Mouse (Mus musculus): ENCODE results near the gene Prop1. TPM values are rescaled to one million over a fixed set of nuclear protein-coding genes. Genes with fewer than 3 reads are reported as not detected.

Prop1 gene
- not detected for polyA plus RNA-seq (2012; fragmentation: generic; extraction: Trizol)

DNA sequence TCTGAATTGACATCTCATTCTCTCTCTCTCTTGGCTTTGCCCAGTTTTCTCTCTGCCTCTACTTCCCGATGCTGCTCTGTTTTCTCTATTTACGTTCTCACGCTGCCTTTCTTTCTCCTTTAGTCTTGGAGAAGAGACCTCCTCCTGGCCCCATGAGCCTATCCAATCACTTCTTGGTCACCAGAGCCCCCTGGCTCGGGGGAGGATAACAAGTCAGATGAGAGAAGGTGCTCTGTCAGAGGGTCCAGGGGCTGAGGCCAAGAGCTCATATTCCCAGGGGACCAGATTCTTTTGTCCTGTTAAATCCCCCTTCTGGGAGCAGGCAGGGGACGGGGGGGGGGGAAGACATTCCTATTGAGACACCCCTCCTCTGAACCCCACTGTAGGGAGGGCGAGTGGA lies at the start of gene Prop1:
TSS of gene Prop1 (minus strand) at position 101 of the 400 bp plus-strand sequence.

GRCm38 (mm10) chr11:51003296-51003695 lies 49.7 kb upstream of the Prop1 start, which contains the start of gene Olfr51:
Gene Olfr51 (plus strand): TSS chr11:51003596.

DNA sequence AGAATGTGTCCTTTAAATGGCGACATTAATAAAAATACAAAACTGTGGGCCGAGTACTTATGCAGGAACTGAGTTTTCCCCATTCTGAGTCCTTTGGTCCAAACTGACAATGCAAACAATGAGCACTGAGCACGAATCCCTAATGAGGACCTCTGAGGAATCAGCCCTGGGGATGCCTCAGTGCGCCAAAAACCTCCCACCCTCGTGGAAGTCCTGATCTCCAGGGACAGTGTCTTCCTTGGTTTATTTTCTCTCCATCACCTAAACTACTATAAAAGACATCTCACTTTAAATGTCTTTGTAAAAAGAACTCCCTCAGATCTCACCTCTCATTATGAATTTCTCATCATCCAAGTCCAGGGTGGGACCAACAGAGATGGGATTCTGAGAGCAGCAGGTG lies 28.1 kb upstream of the Prop1 start, which contains the start of gene Olfr1377:
TSS of gene Olfr1377 (plus strand) at position 301 of the 400 bp plus-strand sequence.

DNA sequence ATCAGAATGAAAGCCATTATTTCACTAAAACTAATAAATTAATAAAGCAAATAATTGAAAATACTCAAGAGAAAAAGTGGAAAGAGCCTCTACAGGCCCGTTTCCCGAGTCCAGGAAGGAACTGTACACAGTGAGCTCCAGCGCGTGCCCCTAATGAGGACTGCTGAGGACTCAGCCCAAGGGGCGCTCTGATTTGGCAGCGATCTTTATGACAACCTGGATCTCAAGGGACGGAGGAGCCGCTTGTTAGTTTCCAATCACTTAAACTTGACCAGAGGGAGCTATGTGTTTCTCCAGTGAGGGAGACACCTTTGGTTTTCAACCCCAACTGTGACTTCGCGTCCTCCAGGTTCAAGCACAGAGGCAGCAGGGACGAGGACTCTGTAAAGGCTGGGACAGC lies 12.7 kb upstream of the Prop1 start, which contains the start of gene Olfr1378:
TSS of gene Olfr1378 (plus strand) at position 301 of the 400 bp plus-strand sequence.

GRCm38 (mm10) chr11:50943506-50943905 lies 10.1 kb downstream of the Prop1 start, which contains the start of gene 4933414I15Rik:
Gene 4933414I15Rik (minus strand): TSS chr11:50943765.

DNA sequence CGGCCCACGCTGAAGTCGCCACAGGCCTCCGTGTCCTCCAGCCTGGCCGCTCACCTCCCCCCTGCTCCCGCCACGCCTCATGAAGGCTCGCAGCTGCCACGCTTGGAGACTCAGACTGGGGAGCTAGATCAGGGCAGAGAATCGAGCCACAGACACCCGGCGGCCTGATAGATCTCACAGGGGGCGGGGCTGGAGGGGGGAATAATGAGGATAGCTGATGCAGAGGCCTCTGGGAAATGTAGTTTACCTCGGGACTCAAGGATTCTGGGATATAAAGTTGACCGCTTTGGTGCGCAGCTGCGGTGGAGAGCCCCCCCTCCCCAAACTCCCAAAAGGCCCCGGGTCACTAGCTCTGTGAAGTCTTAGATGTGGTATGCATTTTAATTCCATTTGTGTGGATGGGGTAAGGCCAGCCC lies 22.1 kb downstream of the Prop1 start, which contains the start of gene Zfp354b:
TSS of gene Zfp354b (minus strand) at position 183 of the 416 bp plus-strand sequence.

GRCm38 (mm10) chr11:50915671-50916320 lies 37.8 kb downstream of the Prop1 start, which contains the start of gene Zfp2:
Gene Zfp2 (minus strand): TSS chr11:50916165.

Other genes starting within 250 kb of the Prop1 start
- 1 to 10 TPM in 1 of 2 experiments, under 1 TPM in 1; 0.15 to 3.1 TPM for gene Zfp354c, start 126.0 kb downstream of the Prop1 start, polyA plus RNA-seq (2012; fragmentation: generic; extraction: Trizol)
- gene Zfp879, start 112.2 kb downstream of the Prop1 start, polyA plus RNA-seq (2012; fragmentation: generic; extraction: Trizol) = under 1 TPM in 1 of 2 experiments, not detected in 1; 0.01 TPM
- gene Grm6, start 103.1 kb downstream of the Prop1 start, polyA plus RNA-seq (2012; fragmentation: generic; extraction: Trizol) = not detected
- gene Zfp454, start 66.1 kb downstream of the Prop1 start, polyA plus RNA-seq (2012; fragmentation: generic; extraction: Trizol) = under 1 TPM in 1 of 2 experiments, not detected in 1; 0.04 TPM
- under 1 TPM; 0.22 to 0.54 TPM for gene Zfp2, start 37.6 kb downstream of the Prop1 start, polyA plus RNA-seq (2012; fragmentation: generic; extraction: Trizol)
- gene Zfp354b, start 22.1 kb downstream of the Prop1 start, polyA plus RNA-seq (2012; fragmentation: generic; extraction: Trizol) = under 1 TPM in 1 of 2 experiments, not detected in 1; 0.14 TPM
- not detected for gene 4933414I15Rik, start 10.0 kb downstream of the Prop1 start, polyA plus RNA-seq (2012; fragmentation: generic; extraction: Trizol)
- gene Olfr1378, start 12.8 kb upstream of the Prop1 start, polyA plus RNA-seq (2012; fragmentation: generic; extraction: Trizol) = not detected
- gene Olfr1377, start 28.2 kb upstream of the Prop1 start, polyA plus RNA-seq (2012; fragmentation: generic; extraction: Trizol) = not detected
- not detected for gene Olfr51, start 49.8 kb upstream of the Prop1 start, polyA plus RNA-seq (2012; fragmentation: generic; extraction: Trizol)
- gene Olfr54, start 60.5 kb upstream of the Prop1 start, polyA plus RNA-seq (2012; fragmentation: generic; extraction: Trizol) = not detected
- not detected for gene Olfr1375, start 94.3 kb upstream of the Prop1 start, polyA plus RNA-seq (2012; fragmentation: generic; extraction: Trizol)
- gene Zfp354a, start 105.5 kb upstream of the Prop1 start, polyA plus RNA-seq (2012; fragmentation: generic; extraction: Trizol) = 1 to 10 TPM in 1 of 2 experiments, under 1 TPM in 1; 0.08 to 1.4 TPM